Mouse (Mus musculus) small intestine, adult 2 months (tissue): ENCODE measurements around the gene Arf3. TPM values are rescaled to one million over a fixed set of nuclear protein-coding genes. Genes with fewer than 3 reads are reported as not detected.

Experiments used
- H3K27ac ChIP-seq: fragments of 200-500 bp; 2 replicates; pipeline ENCODE4 v1.5.1; 2012; ENCODE audit warnings: low read depth, low read length, control low read depth, inconsistent platforms; ENCODE audit not compliant: insufficient read depth
- H3K27me3 ChIP-seq: fragments of 200-500 bp; 2 replicates; pipeline ENCODE4 v1.6.1; 2012; ENCODE audit warnings: mild to moderate bottlenecking, moderate library complexity, low read length, inconsistent platforms; ENCODE audit not compliant: control insufficient read depth, insufficient read depth
- H3K36me3 ChIP-seq: fragments of 200-500 bp; 2 replicates; pipeline ENCODE4 v1.6.1; 2012; ENCODE audit warnings: mild to moderate bottlenecking, low read length, control low read depth, inconsistent platforms; ENCODE audit not compliant: control insufficient read depth, insufficient read depth
- H3K4me1 ChIP-seq: fragments of 200-500 bp; 2 replicates; pipeline ENCODE4 v1.6.1; 2012; ENCODE audit warnings: low read length, inconsistent platforms, mixed read lengths; ENCODE audit not compliant: control insufficient read depth, insufficient read depth, insufficient read length
- H3K4me3 ChIP-seq: fragments of 200-500 bp; 2 replicates; pipeline ENCODE4 v1.5.1; 2012; ENCODE audit warnings: low read depth, mild to moderate bottlenecking, control low read depth, inconsistent platforms, low read length, moderate library complexity
- CTCF ChIP-seq: fragments of 200-500 bp; IDR thresholded peaks from 2 replicates; pipeline ENCODE4 v1.5.1; 2012; ENCODE audit warnings: low read depth, mild to moderate bottlenecking, control low read depth, inconsistent platforms, low read length, moderate library complexity, mixed read lengths; ENCODE audit not compliant: insufficient replicate concordance, insufficient read length; ENCODE audit errors: extremely low read depth
- POLR2A ChIP-seq: fragments of 200-500 bp; IDR thresholded peaks from 2 replicates; pipeline ENCODE4 v1.6.1; 2012; ENCODE audit warnings: low read depth, mild to moderate bottlenecking, control low read depth, inconsistent platforms, low read length, moderate library complexity
- WGBS: fragments of 180-500 bp; shearing (Covaris S2); methylation state at CpG from one replicate; pipeline ENCODE4 v1.1.7; 2018; 5-methylcytosine and 5-hydroxymethylcytosine counted together
- polyA plus RNA-seq: library from polyadenylated mRNA; depleted of rRNA; stranded (reverse); fragments of >200 nt; gene quantifications from 2 replicates; pipeline ENCODE4 v1.2.3, GENCODE M21; 2012

Gene Arf3
- polyA plus RNA-seq, 1 experiment: 104 TPM

GRCm38 (mm10) chr15:98717301-98717700 is 45.7 kb downstream of the Arf3 start:
- Histone ChIP-seq H3K27me3 (no peaks in the 10 kb centered on the region), H3K27ac (no peak overlapping the region), H3K4me3 (no peak overlapping the region), H3K4me1 (peaks cover 7% of the 10 kb centered on the region; the same call in 1 of the 2 replicates), H3K36me3 (no peaks in the 10 kb centered on the region)
- 76% methylated on average over 16 of the region's 16 CpGs for WGBS
- TF ChIP-seq CTCF (no peak), POLR2A (no peak)

DNA sequence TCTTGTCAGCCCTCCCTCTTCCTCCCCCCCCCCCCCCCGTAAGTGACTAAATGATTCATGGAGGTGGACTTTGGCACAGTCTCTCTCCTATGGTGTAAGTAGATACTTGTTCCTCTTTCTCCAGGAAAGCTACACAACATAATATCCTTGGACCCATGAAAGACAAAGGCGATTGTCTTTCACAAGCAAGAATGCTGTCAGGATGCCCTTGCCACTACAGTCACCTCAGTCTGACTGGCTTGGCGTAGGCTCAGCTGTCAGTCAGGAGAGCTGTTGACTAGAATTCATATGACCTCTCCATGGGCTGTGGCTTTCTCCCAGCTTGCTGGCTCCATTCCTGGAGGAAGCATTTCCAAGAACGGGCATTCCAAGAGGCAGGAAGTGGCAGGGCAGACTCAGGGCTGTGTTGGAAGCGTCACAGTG is 48.8 kb downstream of the Arf3 start:
- Histone ChIP-seq H3K27ac (peak overlapping the region; percentile 62; the same call in 1 of the 2 replicates), H3K4me1 (peaks cover 7% of the 10 kb centered on the region; the same call in 1 of the 2 replicates), H3K27me3 (no peaks in the 10 kb centered on the region), H3K36me3 (no peaks in the 10 kb centered on the region), H3K4me3 (no peak overlapping the region; the same call in 1 of the 2 replicates)
- peak; percentile 11; the same call in 1 of the 2 replicates for TF ChIP-seq CTCF
- TF ChIP-seq POLR2A: no peak
- 12% methylated on average over 5 of the region's 5 CpGs for WGBS

GRCm38 (mm10) chr15:98710442-98710841 is 52.6 kb downstream of the Arf3 start:
- peak; percentile 86; the same call in 1 of the 2 replicates for TF ChIP-seq CTCF
- TF ChIP-seq POLR2A: no peak
- H3K27ac ChIP-seq: no peak overlapping the region
- H3K27me3 ChIP-seq: no peaks in the 10 kb centered on the region
- 13% methylated on average over 9 of the region's 9 CpGs for WGBS
- H3K4me3 ChIP-seq: no peak overlapping the region
- no peaks in the 10 kb centered on the region for H3K36me3 ChIP-seq
- H3K4me1 ChIP-seq: peaks cover 7% of the 10 kb centered on the region; the same call in 1 of the 2 replicates

- WGBS: 16% methylated on average over 16 of the region's 16 CpGs
- peak; percentile 82 for TF ChIP-seq CTCF
- TF ChIP-seq POLR2A: no peak
- Histone ChIP-seq H3K4me1 (no peaks in the 10 kb centered on the region), H3K27me3 (peaks cover 5% of the 10 kb centered on the region; the same call in 1 of the 2 replicates), H3K27ac (no peak within 1 kb of the TSS), H3K36me3 (no peaks in the 10 kb centered on the region), H3K4me3 (peak within 1 kb of the TSS; percentile 44)
Measured at GRCm38 (mm10) chr15:98707766-98708372, 55.1 kb downstream of the Arf3 start, which contains the start of gene Ccdc65. TSS of gene Ccdc65 (plus strand) at chr15:98708207.

GRCm38 (mm10) chr15:98704312-98704711 is 58.7 kb downstream of the Arf3 start:
- Histone ChIP-seq H3K27me3 (peaks cover 17% of the 10 kb centered on the region), H3K36me3 (no peaks in the 10 kb centered on the region), H3K4me1 (peaks cover 2% of the 10 kb centered on the region; the same call in 1 of the 2 replicates), H3K27ac (no peak overlapping the region), H3K4me3 (no peak overlapping the region)
- 50% methylated on average over 9 of the region's 9 CpGs for WGBS
- TF ChIP-seq POLR2A (no peak), CTCF (no peak)

DNA sequence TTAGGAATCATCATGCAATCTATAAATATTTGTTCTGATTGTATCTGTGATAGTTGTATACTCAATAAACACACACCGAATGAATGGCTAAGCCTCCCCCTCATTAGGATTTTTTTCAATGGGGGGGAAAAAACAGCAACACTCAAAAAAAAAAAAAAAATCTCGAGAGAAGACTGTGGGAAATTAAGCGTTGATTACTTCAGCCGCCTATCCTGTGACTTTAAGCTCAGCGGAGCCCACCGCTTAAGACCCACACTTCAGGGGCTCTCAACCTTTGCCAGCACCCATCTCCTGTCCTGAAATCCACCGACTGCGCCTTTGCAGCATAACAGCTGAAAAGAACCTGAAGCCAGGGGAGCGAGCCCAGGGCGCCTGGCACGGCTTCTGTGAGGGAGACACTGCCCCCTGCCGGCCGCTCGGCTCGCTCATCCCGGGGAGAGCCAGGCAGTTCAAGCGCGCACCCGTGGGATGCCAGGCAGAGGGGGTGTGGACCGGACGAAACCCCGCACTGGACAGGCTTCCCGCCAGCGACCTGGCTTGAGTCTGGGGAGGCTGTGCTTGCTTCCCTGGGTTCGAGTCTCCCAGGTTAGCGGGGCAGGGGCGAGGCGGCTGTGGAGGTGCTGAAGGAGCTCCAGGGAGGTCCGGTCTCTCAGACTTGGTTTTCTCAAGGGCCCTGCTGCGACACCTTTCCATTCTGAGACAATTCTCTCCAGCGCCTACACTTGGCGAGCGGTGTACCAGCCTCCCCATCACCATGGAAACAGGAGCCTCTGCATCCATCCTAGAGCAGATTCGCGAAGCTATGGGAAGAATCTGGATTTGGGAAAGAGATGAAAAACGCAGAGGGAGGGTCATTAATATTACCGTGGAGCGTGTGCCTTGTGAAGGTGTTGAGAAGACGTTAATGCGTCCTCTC is 63.6 kb downstream of the Arf3 start:
- Histone ChIP-seq H3K4me3 (peak overlapping the region; percentile 31; the same call in 1 of the 2 replicates), H3K27me3 (peaks cover 14% of the 10 kb centered on the region), H3K4me1 (peaks cover 2% of the 10 kb centered on the region; the same call in 1 of the 2 replicates), H3K27ac (no peak overlapping the region), H3K36me3 (no peaks in the 10 kb centered on the region)
- peak; percentile 89 for TF ChIP-seq CTCF
- no peak for TF ChIP-seq POLR2A
- 6% methylated on average over 40 of the region's 40 CpGs for WGBS
